Mouse (Mus musculus) large intestine, adult 2 months (tissue): Measurements from ENCODE around the gene H60b. TPM values are rescaled to one million over a fixed set of nuclear protein-coding genes. Genes with fewer than 3 reads are reported as not detected.

Experiments
- polyA plus RNA-seq: library from polyadenylated mRNA; depleted of rRNA; stranded (reverse); fragments of >200 nt; gene quantifications from 2 replicates; pipeline ENCODE4 v1.2.3, GENCODE M21; 2012; rRNA removed

Gene H60b
- polyA plus RNA-seq, 1 experiment: not detected

Other genes with a start within 250 kb of the H60b start
- not detected in 2 replicates for gene 4930444G20Rik, start 90.5 kb upstream of the H60b start, polyA plus RNA-seq
- gene E030030I06Rik, start 9.3 kb upstream of the H60b start, polyA plus RNA-seq: 7.0 and 8.7 TPM in 2 replicates
- 0.77 and 1.5 TPM in 2 replicates for gene Raet1e, start within 50 bp of the H60b start, polyA plus RNA-seq
- 0.06 TPM in 1 of 2 replicates, not detected in the other for gene Raet1d, start 202.0 kb downstream of the H60b start, polyA plus RNA-seq